31 mouse cellular contexts compared by ENCODE assay signal in genomic region chr16:43340712-43341111, GRCm38 (mm10).
"Had no signal": no experiment of that assay in that cellular context is flagged by ENCODE, and none has a peak within 500 bp of the region (broad histone marks: within the 10 kb centered on the region; RNA-seq: fewer than 3 reads in every experiment).

No protein-coding gene starts in this region.

- H3K4me3 ChIP-seq: limb, embryonic 10.5 days; limb, embryonic 12.5 days; limb, embryonic 13.5 days; limb, embryonic 15.5 days; liver, embryonic 12.5 days; liver, embryonic 13.5 days; liver, embryonic 15.5 days; lung, embryonic 15.5 days; megakaryocyte, embryonic 14.5 days; midbrain, embryonic 10.5 days; midbrain, embryonic 12.5 days; midbrain, embryonic 13.5 days; midbrain, embryonic 15.5 days; myocyte; neural tube, embryonic 12.5 days had no signal

- DNase-seq: left cerebral cortex, postnatal 4 days; liver; liver, embryonic 13.5 days; lung, adult 18-20 months; lung, adult 2 months; lung, embryonic 14.5 days; lung, postnatal 10 days; lung, postnatal 14 days; lung, postnatal 36 days; lung, postnatal 4 days; midbrain, embryonic 14.5 days had no signal

- H3K9me3 ChIP-seq: limb, embryonic 10.5 days; limb, embryonic 12.5 days; limb, embryonic 13.5 days; limb, embryonic 15.5 days; liver, embryonic 12.5 days; liver, embryonic 13.5 days; liver, embryonic 15.5 days; lung, embryonic 15.5 days; megakaryocyte, embryonic 14.5 days; midbrain, embryonic 10.5 days; midbrain, embryonic 12.5 days; midbrain, embryonic 13.5 days; midbrain, embryonic 15.5 days; neural tube, embryonic 12.5 days had no signal

- H3K27me3 ChIP-seq: limb, embryonic 12.5 days; limb, embryonic 13.5 days; limb, embryonic 15.5 days; liver, embryonic 12.5 days; liver, embryonic 13.5 days; liver, embryonic 15.5 days; lung, embryonic 15.5 days; megakaryocyte, embryonic 14.5 days; midbrain, embryonic 12.5 days; midbrain, embryonic 13.5 days; midbrain, embryonic 15.5 days; neural tube, embryonic 12.5 days had no signal

- H3K4me2 ChIP-seq: limb, embryonic 12.5 days; limb, embryonic 13.5 days; limb, embryonic 15.5 days; liver, embryonic 11.5 days; liver, embryonic 12.5 days; liver, embryonic 13.5 days; liver, embryonic 15.5 days; lung, embryonic 14.5 days; lung, embryonic 15.5 days; midbrain, embryonic 11.5 days; midbrain, embryonic 12.5 days; midbrain, embryonic 13.5 days; midbrain, embryonic 15.5 days; neural tube, embryonic 12.5 days had no signal

- H3K9ac ChIP-seq: limb, embryonic 12.5 days; limb, embryonic 13.5 days; limb, embryonic 15.5 days; liver, embryonic 12.5 days; liver, embryonic 13.5 days; liver, embryonic 14.5 days; liver, embryonic 15.5 days; lung, embryonic 14.5 days; lung, embryonic 15.5 days; midbrain, embryonic 12.5 days; midbrain, embryonic 13.5 days; midbrain, embryonic 15.5 days; neural tube, embryonic 12.5 days had no signal

- H3K4me1 ChIP-seq: limb, embryonic 10.5 days; limb, embryonic 12.5 days; limb, embryonic 15.5 days; liver, embryonic 12.5 days; liver, embryonic 13.5 days; liver, embryonic 15.5 days; lung, embryonic 15.5 days; megakaryocyte, embryonic 14.5 days; midbrain, embryonic 10.5 days; midbrain, embryonic 12.5 days; midbrain, embryonic 13.5 days; midbrain, embryonic 15.5 days; neural tube, embryonic 12.5 days had no signal

- ATAC-seq: liver, embryonic 12.5 days; lung, postnatal 0 days; midbrain, embryonic 13.5 days; midbrain, embryonic 15.5 days; midbrain, embryonic 16.5 days had no signal

- H3K27ac ChIP-seq: limb, embryonic 10.5 days; limb, embryonic 12.5 days; limb, embryonic 13.5 days; limb, embryonic 15.5 days; liver, embryonic 12.5 days; liver, embryonic 13.5 days; liver, embryonic 14.5 days; liver, embryonic 15.5 days; lung, embryonic 15.5 days; macrophage; midbrain, embryonic 10.5 days; midbrain, embryonic 12.5 days; midbrain, embryonic 13.5 days; midbrain, embryonic 15.5 days; neural tube, embryonic 12.5 days had no signal

- H3K36me3 ChIP-seq: limb, embryonic 10.5 days; limb, embryonic 12.5 days; limb, embryonic 13.5 days; limb, embryonic 15.5 days; liver, embryonic 12.5 days; liver, embryonic 13.5 days; liver, embryonic 15.5 days; lung, embryonic 15.5 days; midbrain, embryonic 10.5 days; midbrain, embryonic 12.5 days; midbrain, embryonic 13.5 days; midbrain, embryonic 15.5 days; neural tube, embryonic 12.5 days had no signal
